Mouse (Mus musculus): ENCODE results near the gene Fbxw27.
"Not testable (repeated sequence)": the region's sequence is repeated elsewhere in the genome, so short reads cannot be mapped to it uniquely, and the experiment has no call there.

Fbxw27 gene

DNA sequence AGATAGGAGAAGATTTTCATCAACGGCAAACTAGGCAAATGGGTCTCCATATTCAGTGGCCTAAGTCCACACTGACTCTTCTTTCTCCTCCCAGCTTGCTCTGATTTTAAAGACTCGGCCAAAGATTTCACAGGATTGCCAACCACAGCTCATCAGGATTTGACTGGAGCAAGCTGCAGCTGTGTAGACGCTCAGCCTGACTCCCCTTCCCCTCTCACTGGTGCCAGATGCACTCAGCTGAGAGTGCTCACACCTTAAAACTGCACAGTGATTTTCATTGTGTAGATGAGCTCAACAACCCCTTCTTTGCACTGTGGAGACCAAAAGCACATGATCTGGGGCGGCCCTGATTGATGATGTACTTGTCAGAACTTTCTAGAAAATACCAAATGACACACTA, at the start of gene Fbxw27:
Gene Fbxw27 (minus strand): TSS at position 101 of the 400 bp plus-strand sequence.
- DNase-seq: not testable (repeated sequence)

DNA sequence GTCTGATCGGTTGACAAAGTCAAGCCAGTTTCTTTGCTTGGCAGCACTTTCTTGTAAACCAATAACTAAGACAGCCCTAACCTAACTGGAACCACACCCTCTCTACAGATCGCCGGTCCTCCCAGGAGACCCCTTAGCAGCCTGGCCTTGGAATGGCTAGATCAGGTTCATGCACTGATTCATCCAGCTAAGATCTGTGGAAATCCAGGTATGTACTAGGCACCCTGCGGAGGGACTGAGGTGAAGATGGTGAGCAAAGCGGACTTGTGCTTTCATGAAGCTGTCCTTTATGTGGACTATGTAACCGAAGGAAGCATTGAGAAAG, 42.6 kb upstream of the Fbxw27 start:
- DNase-seq: no peak

DNA sequence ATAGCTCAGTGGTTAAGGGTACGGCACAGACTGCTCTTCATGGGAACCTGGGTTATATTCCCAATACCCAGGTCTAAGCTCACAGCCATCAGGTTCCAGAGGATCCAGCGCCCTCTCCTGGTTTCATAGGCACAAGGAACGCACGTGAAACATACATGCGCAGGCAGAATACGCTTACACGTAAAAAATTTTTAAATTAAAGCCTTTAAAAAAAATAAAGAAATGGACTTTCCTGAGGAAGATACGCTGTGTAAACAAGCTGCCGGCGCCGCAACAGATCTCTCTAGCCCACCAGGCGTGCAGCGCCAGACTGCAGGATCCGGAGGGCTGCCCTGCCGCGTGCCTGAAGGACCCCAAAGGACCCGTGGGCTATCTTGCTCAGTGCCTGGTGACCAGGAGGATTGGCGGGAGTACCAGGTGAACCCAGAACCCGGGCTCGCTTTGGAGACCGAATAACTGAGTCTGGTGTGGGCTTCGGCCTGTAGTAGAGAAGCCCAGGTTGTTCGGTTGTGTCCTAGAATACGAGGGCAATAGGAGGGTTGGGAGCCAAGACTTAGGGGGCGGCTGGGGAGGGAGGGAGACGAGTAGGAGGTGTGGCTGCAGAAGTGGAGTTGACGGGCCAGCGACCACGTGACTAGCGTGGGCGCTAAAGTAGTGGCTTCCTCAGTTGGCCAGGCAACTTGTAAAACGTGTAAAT, 42.1 kb upstream of the Fbxw27 start, which contains the start of gene Nme6:
Gene Nme6 (plus strand): TSS at position 359 of the 697 bp plus-strand sequence.
- DNase-seq: peak; percentile 91 to 92

DNA sequence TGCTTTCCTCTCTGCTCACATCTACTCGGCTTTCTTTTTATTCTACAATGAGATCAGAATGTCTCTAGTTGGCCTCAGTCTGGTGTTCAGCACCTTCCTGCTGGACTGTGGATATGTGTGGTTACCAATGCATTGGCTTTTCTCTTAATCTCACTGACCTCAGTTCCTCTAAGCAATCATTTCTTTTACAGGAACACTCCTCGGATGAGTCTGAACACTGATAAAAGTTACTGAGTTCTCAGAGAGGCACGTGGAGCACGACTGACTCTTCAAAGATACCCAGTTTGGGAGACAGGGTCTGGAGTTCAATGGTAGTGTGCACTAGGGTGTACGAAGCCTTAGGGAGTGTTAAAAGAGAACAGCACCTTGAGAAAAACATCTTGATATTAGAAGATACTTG, 35.7 kb upstream of the Fbxw27 start:
- no peak for DNase-seq

DNA sequence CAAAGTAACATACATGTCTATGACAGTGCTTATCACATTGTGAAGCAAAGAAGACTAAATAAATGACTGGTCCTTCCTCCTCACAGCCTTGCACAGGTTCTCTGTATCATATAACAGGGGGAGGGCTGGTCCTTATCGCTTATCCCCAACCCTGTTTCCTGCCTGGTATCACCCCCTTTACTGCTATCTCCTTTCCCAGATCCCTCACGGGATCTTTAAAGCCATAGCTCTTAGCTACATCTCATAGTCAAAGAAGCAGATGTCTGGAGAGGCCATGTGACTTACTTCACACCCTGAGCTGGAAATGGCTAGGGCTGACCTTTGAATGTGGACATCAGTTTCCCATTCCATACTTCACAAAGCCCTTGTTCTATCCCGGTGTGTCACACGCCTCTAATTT, 35.3 kb upstream of the Fbxw27 start:
- no peak for DNase-seq

DNA sequence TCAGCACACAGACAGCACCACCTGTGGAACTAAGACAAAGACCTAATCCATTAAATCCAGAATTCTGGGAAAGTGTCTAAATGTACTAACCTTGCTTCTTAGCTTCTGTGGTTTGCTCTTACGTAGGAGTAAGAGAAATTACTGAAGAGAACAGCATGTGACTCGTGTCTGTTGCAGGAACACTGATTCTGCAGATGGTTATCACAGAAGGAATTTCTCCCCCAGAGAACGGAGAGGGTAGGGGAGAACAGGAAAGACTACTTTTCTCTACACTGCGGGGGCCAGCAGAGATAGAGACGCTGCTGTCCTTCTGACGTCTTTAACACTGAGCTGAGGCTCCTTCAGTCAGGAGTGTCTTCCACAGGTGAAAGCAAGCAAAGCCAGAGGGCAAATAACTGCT, 25.9 kb upstream of the Fbxw27 start:
- no peak for DNase-seq

DNA sequence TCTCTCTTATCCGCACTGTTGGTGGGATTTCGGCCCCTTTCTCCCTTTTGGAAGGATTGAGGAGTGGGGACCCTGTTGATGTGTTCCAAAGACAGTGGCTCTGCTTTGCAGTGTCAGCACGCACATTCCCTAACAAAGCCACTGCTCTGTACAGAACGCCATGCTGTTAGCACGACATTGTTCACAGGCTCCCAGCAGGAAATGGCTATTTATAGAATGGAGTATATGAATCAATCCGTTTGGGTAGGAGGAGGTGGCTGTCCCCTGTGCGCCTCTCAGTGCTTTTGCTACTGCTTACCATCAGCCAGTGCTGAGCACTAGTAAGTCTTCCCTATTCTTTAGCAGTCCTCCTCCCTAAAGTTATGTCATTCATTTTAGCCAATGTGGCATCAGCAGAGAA, 23.0 kb upstream of the Fbxw27 start:
- DNase-seq: peak in 1 of 2 experiments; percentile 29

DNA sequence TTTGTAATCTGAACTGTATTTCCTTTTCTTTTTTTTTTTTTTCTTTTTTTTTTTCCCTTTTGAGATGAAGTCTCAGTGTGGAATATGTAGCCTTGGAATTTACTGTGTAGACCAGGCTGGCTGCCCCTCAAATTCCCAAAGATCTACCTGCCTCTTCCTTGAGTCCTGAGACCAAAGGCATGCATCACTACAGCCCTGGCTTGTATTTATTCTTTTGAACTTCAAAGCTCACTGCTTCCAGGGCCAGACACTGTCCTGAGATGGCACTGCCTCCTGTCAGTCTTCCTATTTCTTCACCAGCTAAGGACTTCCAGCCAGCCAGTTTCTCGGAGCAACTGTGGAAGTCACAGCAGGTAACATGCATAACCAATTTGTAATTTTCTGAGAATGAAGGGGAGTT, 21.5 kb upstream of the Fbxw27 start, which contains the start of gene Spink8:
Gene Spink8 (plus strand): TSS at position 301 of the 400 bp plus-strand sequence.
- no peak for DNase-seq

DNA sequence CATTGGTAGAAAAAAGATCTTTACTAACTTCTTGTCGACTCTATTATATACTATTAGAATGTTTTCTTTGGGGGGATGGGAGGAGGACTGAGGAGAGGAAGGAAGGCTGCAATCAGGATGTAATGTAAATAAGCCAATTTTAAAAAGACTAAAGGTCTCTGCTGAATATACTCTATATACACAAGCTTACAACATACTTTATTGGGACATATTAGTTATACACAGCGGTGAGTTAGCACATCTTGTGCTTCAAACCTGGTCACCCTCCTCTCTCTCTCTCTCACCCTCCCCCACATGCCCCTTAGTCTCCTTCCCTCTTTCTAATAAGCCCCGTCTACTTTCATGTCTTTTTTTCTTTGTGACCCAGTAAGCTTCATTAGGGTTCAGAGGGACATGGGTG, 17.4 kb upstream of the Fbxw27 start:
- DNase-seq: no peak

DNA sequence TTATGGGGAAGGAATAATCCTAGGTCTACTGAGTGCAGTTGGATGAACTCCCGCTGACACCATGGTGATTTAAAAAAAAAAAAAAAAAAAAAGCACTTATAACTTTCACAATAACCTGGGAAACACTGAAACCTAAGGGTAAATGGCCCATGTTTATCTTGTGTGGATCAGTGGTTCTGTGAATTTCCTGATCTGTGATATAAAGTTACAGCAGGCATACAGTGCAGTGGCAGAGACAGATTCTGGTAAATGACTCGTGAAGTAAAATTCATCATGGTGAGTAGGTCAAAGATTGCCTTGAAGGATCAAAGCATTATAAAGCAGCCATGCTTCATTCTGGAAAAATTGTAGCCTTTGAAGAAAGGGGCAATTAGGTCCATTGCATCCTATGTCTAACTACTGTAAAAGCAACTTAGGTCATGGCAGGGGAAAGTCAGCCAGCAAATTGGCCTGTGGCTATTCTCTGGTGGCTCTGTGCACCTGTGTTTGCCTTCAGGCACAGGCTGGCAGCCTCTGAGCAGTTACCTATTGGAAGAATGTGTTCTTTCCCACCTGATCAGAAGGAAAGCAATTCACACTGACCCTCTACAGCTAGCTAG, 16.3 kb upstream of the Fbxw27 start:
- no peak for DNase-seq

DNA sequence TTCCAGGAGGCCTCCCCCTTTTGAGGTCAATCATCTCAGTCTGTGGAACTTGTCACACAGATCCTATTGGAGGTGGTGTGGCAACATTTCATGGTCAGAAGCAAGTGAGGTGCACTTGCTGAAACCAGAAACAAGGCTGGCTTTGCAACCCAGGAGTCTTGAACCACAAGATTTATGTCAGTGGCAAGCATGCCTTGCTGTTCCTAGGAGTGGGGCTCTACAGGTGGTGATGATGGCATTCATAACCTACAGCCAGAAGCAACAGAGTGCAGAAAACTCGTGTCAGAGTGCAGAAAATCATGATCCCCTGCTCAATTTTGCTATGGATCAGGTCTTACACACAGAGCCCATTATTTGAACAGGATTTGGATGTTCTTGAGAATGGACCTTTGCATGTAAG, 15.8 kb upstream of the Fbxw27 start:
- DNase-seq: no peak

DNA sequence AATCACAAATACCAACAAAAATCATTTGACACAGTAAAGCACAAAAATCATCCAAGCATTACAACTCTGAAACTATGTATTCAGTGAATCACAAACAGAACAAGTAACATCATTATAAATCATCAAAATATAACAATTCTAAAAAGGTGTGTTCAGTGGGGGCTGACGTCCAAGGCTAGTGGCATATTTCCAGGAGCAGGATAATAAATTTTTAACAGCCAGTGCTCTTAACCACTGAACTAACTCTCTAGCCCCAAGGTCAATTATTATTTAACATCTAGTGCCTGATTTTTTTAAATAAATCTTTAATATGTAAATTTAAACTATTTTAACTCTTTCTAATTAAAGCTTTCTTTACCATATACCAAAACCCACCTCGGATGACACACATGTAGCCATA, 15.1 kb upstream of the Fbxw27 start:
- not testable (repeated sequence) for DNase-seq

DNA sequence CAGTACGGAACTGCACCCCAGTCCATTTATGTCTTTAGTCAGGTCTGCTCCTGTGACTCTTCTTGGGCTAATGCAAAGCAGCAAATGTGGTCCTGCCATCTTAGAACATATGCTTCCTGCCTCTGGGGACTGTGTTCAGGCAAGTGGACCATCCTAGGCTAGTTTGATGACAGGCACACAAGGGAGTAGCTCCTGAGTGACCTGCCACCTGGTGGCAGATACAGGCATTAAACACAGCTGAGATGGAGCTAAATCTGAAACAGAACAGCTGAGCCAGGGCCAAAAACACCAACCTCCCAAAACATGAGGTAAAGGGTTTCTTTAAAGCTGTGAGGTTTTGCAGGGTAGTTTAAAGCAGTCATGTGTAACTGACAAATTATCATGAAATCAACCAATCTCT, 7.6 kb upstream of the Fbxw27 start:
- peak in 1 of 2 experiments; percentile 11 for DNase-seq

DNA sequence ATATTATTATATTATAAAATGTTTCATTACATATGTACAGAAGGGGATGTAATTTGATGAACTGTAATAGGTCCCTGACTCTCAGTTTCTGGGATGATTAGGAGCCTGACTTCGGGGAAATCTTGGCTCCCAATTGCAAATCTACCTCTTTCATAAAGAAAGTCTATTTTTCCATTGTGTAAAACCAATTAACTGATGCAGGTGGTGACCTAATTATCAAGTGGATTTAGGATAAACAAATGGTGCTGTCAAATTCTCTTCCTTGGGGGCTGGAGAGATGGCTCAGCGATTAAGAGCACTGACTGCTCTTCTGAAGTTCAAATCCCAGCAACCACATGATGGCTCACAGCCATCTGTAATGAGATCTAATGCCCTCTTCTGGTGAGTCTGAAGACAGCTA, 5.3 kb upstream of the Fbxw27 start:
- DNase-seq: no peak

DNA sequence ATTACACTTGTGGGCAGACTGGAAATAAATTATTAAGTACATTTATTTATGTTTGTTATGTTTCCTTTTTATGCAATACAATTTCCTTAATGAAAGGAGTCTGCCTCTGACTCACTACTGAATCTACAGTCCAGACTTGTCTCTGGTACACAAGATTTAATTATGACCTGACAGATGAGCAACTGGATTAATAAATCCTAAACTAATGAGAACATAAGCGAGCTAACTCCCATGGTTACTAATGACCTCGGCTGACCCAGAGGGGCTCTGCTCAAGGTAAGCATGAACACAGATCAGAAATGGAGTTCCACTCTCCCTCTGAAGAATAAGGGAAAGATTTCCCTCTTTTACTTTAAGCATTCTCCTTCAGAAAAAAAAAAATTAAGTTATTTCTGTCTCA, 4.8 kb upstream of the Fbxw27 start:
- DNase-seq: no peak

DNA sequence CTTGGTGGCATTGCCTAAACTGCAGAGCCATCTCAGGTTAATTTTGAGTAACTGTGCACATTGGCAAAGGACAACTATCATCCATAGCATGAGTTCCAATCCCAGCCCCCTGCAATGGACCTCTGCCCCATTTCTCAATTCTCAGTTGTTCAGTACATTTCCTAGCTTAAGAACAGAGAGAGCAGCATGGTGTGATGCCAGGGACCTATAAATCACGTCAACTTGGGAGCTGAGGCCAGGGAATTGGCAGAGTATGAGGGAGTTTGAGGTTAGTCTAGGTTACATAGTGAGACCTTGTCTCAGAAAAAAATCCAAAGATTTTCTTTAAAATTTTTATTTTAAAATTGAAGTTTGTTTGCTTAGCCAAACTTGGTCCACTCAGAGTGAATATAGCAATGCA, 23.6 kb downstream of the Fbxw27 start:
- DNase-seq: not testable (repeated sequence)

DNA sequence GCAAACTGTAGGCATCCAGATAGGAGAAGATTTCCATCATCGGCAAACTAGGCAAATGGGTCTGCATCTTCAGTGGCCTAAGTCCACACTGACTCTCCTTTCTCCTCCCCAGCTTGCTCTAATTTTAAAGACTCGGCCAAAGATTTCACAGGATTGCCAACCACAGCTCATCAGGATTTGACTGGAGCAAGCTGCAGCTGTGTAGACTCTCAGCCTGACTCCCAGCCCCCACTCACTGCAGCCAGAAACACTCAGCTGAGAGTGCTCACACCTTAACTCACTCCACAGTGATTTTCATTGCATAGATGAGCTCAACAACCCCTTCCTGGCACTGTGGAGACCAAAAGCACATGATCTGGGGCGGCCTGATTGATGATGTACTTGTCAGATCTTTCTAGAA, 44.5 kb downstream of the Fbxw27 start, which contains the start of gene Fbxw26:
Gene Fbxw26 (minus strand): TSS at position 101 of the 400 bp plus-strand sequence.
- DNase-seq: not testable (repeated sequence)
